Mouse (Mus musculus): ENCODE results near the gene Olfr799. TPM values are rescaled to one million over a fixed set of nuclear protein-coding genes. Genes with fewer than 3 reads are reported as not detected.

The Olfr799 gene
- not detected for total RNA-seq (2021)
- long read RNA-seq, experiment 1 = 0 reads
- long read RNA-seq, experiment 2 = 0 reads

- DNase-seq = no peak
Observed at GRCm38 (mm10) chr10:129637184-129637583, at the start of gene Olfr799. Gene Olfr799, plus strand, starts transcription at chr10:129637484.

GRCm38 (mm10) chr10:129612470-129612869 is 24.8 kb upstream of the Olfr799 start, which contains the start of gene Olfr796:
Gene Olfr796, minus strand, starts transcription at chr10:129612570.
- DNase-seq = no peak

- no peak for DNase-seq
Observed at GRCm38 (mm10) chr10:129621724-129622123, 15.6 kb upstream of the Olfr799 start.

- DNase-seq = no peak
Observed at GRCm38 (mm10) chr10:129623251-129623650, 14.0 kb upstream of the Olfr799 start.

- no peak for DNase-seq
Observed at GRCm38 (mm10) chr10:129627834-129628233, 9.4 kb upstream of the Olfr799 start, which contains the start of gene Olfr798. Gene Olfr798, minus strand, starts transcription at chr10:129627934.

- no peak for DNase-seq
Observed at GRCm38 (mm10) chr10:129651763-129652162, 14.5 kb downstream of the Olfr799 start.

GRCm38 (mm10) chr10:129657394-129657793 is 20.1 kb downstream of the Olfr799 start, which contains the start of gene Olfr800:
Gene Olfr800, plus strand, starts transcription at chr10:129657694.
- no peak for DNase-seq

- DNase-seq = no peak
Observed at GRCm38 (mm10) chr10:129673765-129674164, 36.5 kb downstream of the Olfr799 start, which contains the start of gene Olfr801. Gene Olfr801, minus strand, starts transcription at chr10:129673865.

- no peak for DNase-seq
Observed at GRCm38 (mm10) chr10:129688069-129688468, 50.8 kb downstream of the Olfr799 start, which contains the start of gene Olfr802. Gene Olfr802, minus strand, starts transcription at chr10:129688169.

GRCm38 (mm10) chr10:129694186-129694585 is 56.9 kb downstream of the Olfr799 start, which contains the start of gene Olfr803:
Gene Olfr803, minus strand, starts transcription at chr10:129694286.
- DNase-seq = no peak

Other genes starting within 250 kb of the Olfr799 start
- not detected for gene Olfr785, start 232.1 kb upstream of the Olfr799 start, total RNA-seq (2021)
- gene Olfr786, start 210.2 kb upstream of the Olfr799 start, total RNA-seq (2021) = not detected
- gene Olfr787, start 175.6 kb upstream of the Olfr799 start, total RNA-seq (2021) = not detected
- not detected for gene Olfr788, start 166.5 kb upstream of the Olfr799 start, total RNA-seq (2021)
- gene Olfr789, start 152.7 kb upstream of the Olfr799 start, total RNA-seq (2021) = not detected
- not detected for gene Olfr790, start 139.0 kb upstream of the Olfr799 start, total RNA-seq (2021)
- not detected for gene Olfr791, start 115.7 kb upstream of the Olfr799 start, total RNA-seq (2021)
- gene Olfr792, start 98.3 kb upstream of the Olfr799 start, total RNA-seq (2021) = not detected
- gene Olfr794, start 69.8 kb upstream of the Olfr799 start, total RNA-seq (2021) = not detected
- gene Olfr796, start 24.9 kb upstream of the Olfr799 start, total RNA-seq (2021) = not detected
- not detected for gene Olfr798, start 9.6 kb upstream of the Olfr799 start, total RNA-seq (2021)
- gene Olfr800, start 20.2 kb downstream of the Olfr799 start, total RNA-seq (2021) = not detected
- gene Olfr801, start 36.4 kb downstream of the Olfr799 start, total RNA-seq (2021) = not detected
- gene Olfr802, start 50.7 kb downstream of the Olfr799 start, total RNA-seq (2021) = not detected
- not detected for gene Olfr803, start 56.8 kb downstream of the Olfr799 start, total RNA-seq (2021)
- gene Olfr804, start 65.7 kb downstream of the Olfr799 start, total RNA-seq (2021) = not detected
- not detected for gene Olfr805, start 91.9 kb downstream of the Olfr799 start, total RNA-seq (2021)
- gene Olfr806, start 104.4 kb downstream of the Olfr799 start, total RNA-seq (2021) = not detected
- not detected for gene Olfr807, start 120.3 kb downstream of the Olfr799 start, total RNA-seq (2021)
- gene Olfr808, start 128.0 kb downstream of the Olfr799 start, total RNA-seq (2021) = not detected
- gene Olfr809, start 137.2 kb downstream of the Olfr799 start, total RNA-seq (2021) = not detected
- not detected for gene Olfr810, start 157.4 kb downstream of the Olfr799 start, total RNA-seq (2021)
- not detected for gene Olfr811, start 166.9 kb downstream of the Olfr799 start, total RNA-seq (2021)
- gene Olfr812, start 208.6 kb downstream of the Olfr799 start, total RNA-seq (2021) = not detected
- not detected for gene Olfr813, start 217.9 kb downstream of the Olfr799 start, total RNA-seq (2021)
- not detected for gene Olfr814, start 242.4 kb downstream of the Olfr799 start, total RNA-seq (2021)